Mouse (Mus musculus) spleen, adult 2 months (tissue): ENCODE results near the gene Prnd.

ENCODE experiments used
- CTCF ChIP-seq: fragments of 200-500 bp; IDR thresholded peaks from 2 replicates; pipeline ENCODE4 v1.5.1; 2011; ENCODE audit warnings: mild to moderate bottlenecking, inconsistent platforms; ENCODE audit not compliant: insufficient read depth, insufficient read length, insufficient replicate concordance; ENCODE audit errors: extremely low read depth
- POLR2A ChIP-seq: fragments of 200-500 bp; IDR thresholded peaks from 2 replicates; pipeline ENCODE4 v1.6.1; 2011; ENCODE audit warnings: low read depth, low read length, inconsistent platforms

GRCm38 (mm10) chr2:131954835-131955234 lies 4.2 kb downstream of the Prnd start:
- no peak for TF ChIP-seq POLR2A
- TF ChIP-seq CTCF, result no peak
